Mouse (Mus musculus) hindbrain, embryonic 12.5 days (tissue): Measurements from ENCODE around the gene P4ha2. TPM values are rescaled to one million over a fixed set of nuclear protein-coding genes. Genes with fewer than 3 reads are reported as not detected.
A peak's percentile ranks its signal among the peaks of the same experiment; 100 is the strongest.

ENCODE experiments used
- ATAC-seq: fragments of 200-750 bp; cut with Nextera tagmentation; 2 replicates; pipeline ENCODE4 v1.8.0; 2017; ENCODE audit warnings: moderate TSS enrichment; ENCODE audit not compliant: low FRiP score
- H3K27ac ChIP-seq: fragments of 300-500 bp; sonication (generic); 2 replicates; pipeline ENCODE4 v1.5.1; 2016; ENCODE audit warnings: mild to moderate bottlenecking
- H3K27me3 ChIP-seq: fragments of 300-500 bp; sonication (generic); 2 replicates; pipeline ENCODE4 v1.6.1; 2016; ENCODE audit warnings: mild to moderate bottlenecking
- H3K36me3 ChIP-seq: fragments of 300-500 bp; sonication (generic); 2 replicates; pipeline ENCODE4 v1.6.1; 2016; ENCODE audit warnings: mild to moderate bottlenecking
- H3K4me1 ChIP-seq: fragments of 300-500 bp; sonication (generic); 2 replicates; pipeline ENCODE4 v1.6.1; 2016
- H3K4me2 ChIP-seq: fragments of 300-500 bp; sonication (generic); replicated peaks from 2 replicates; pipeline ENCODE4 v1.6.1; 2016; ENCODE audit warnings: mild to moderate bottlenecking
- H3K4me3 ChIP-seq: fragments of 300-500 bp; sonication (generic); 2 replicates; pipeline ENCODE4 v1.5.1; 2016; ENCODE audit warnings: mild to moderate bottlenecking
- H3K9ac ChIP-seq: fragments of 300-500 bp; sonication (generic); 2 replicates; pipeline ENCODE4 v1.6.1; 2016; ENCODE audit warnings: mild to moderate bottlenecking, moderate library complexity
- H3K9me3 ChIP-seq: fragments of 300-500 bp; sonication (generic); replicated peaks from 2 replicates; pipeline ENCODE4 v1.6.1; 2016; ENCODE audit warnings: mild to moderate bottlenecking
- WGBS: fragments of 180-500 bp; shearing (Covaris S2); methylation state at CpG from one replicate; pipeline ENCODE4 v1.1.7; 2016; 5-methylcytosine and 5-hydroxymethylcytosine counted together
- polyA plus RNA-seq: library from polyadenylated mRNA; unstranded; fragments of >200 nt; fragmentation: Nextera tagmentation; extraction: Ambion mirVana; gene quantifications from 2 replicates; pipeline ENCODE4 v1.2.1, GENCODE M21; 2016

The P4ha2 gene
- polyA plus RNA-seq, 1 experiment from 2014 or later, result 27.0 TPM

- H3K9ac ChIP-seq, result no peak overlapping the region
- no peaks in the 10 kb centered on the region for H3K27me3 ChIP-seq
- no peaks in the 10 kb centered on the region for H3K36me3 ChIP-seq
- H3K4me3 ChIP-seq, result no peak overlapping the region
- no peak for ATAC-seq
- no peak overlapping the region for H3K27ac ChIP-seq
- H3K4me2 ChIP-seq, result no peak overlapping the region
- 71% methylated on average over 7 of the region's 7 CpGs for WGBS
- 0 out of 2 replicates have a peak, but pooled peaks cover 8% of the 10 kb centered on the region for H3K4me1 ChIP-seq
- H3K9me3 ChIP-seq, result no peaks in the 10 kb centered on the region
Observed at GRCm38 (mm10) chr11:54092188-54092587, 7.7 kb upstream of the P4ha2 start.

GRCm38 (mm10) chr11:54093000-54093399, 6.9 kb upstream of the P4ha2 start:
- H3K9me3 ChIP-seq, result no peaks in the 10 kb centered on the region
- no peak for ATAC-seq
- WGBS, result 5% methylated on average over 3 of the region's 3 CpGs
- H3K36me3 ChIP-seq, result no peaks in the 10 kb centered on the region
- H3K27me3 ChIP-seq, result no peaks in the 10 kb centered on the region
- H3K27ac ChIP-seq, result no peak overlapping the region
- H3K4me1 ChIP-seq, result 0 out of 2 replicates have a peak, but pooled peaks cover 8% of the 10 kb centered on the region
- no peak overlapping the region for H3K9ac ChIP-seq
- H3K4me3 ChIP-seq, result no peak overlapping the region
- no peak overlapping the region for H3K4me2 ChIP-seq

- Histone ChIP-seq H3K4me2 (peak overlapping the region; percentile 97), H3K9me3 (no peaks in the 10 kb centered on the region)
Observed at GRCm38 (mm10) chr11:54100692-54101591, 1.0 kb downstream of the P4ha2 start.

GRCm38 (mm10) chr11:54101701-54102100, 1.8 kb downstream of the P4ha2 start:
- Histone ChIP-seq H3K4me1 (peaks cover 10% of the 10 kb centered on the region), H3K4me2 (peak overlapping the region; percentile 97), H3K4me3 (peak overlapping the region; percentile 55), H3K27ac (no peak overlapping the region), H3K9me3 (no peaks in the 10 kb centered on the region), H3K27me3 (peaks cover 24% of the 10 kb centered on the region), H3K36me3 (no peaks in the 10 kb centered on the region), H3K9ac (peak overlapping the region; percentile 69; the same call in 1 of the 2 replicates)
- no peak for ATAC-seq
- 70% methylated on average over 9 of the region's 9 CpGs for WGBS

More at GRCm38 (mm10) chr11:54100692-54101591, 1.0 kb downstream of the P4ha2 start:
- Histone ChIP-seq H3K36me3 (no peaks in the 10 kb centered on the region), H3K27me3 (peaks cover 24% of the 10 kb centered on the region), H3K4me1 (peaks cover 10% of the 10 kb centered on the region), H3K4me3 (peak overlapping the region; percentile 55), H3K27ac (no peak overlapping the region), H3K9ac (peak overlapping the region; percentile 69)
- ATAC-seq, result peak; percentile 87
- 1% methylated on average over 55 of the region's 83 CpGs for WGBS

GRCm38 (mm10) chr11:54102706-54103449, 3.0 kb downstream of the P4ha2 start:
- Histone ChIP-seq H3K9ac (no peak overlapping the region), H3K4me2 (no peak overlapping the region), H3K27me3 (peaks cover 24% of the 10 kb centered on the region), H3K27ac (no peak overlapping the region), H3K9me3 (no peaks in the 10 kb centered on the region), H3K4me3 (no peak overlapping the region), H3K4me1 (peaks cover 10% of the 10 kb centered on the region), H3K36me3 (no peaks in the 10 kb centered on the region)
- WGBS, result 71% methylated on average over 10 of the region's 10 CpGs
- ATAC-seq, result no peak

GRCm38 (mm10) chr11:54105011-54105410, 5.1 kb downstream of the P4ha2 start:
- peaks cover 17% of the 10 kb centered on the region for H3K27me3 ChIP-seq
- no peak overlapping the region for H3K9ac ChIP-seq
- H3K4me2 ChIP-seq, result no peak overlapping the region
- no peaks in the 10 kb centered on the region for H3K9me3 ChIP-seq
- H3K4me3 ChIP-seq, result no peak overlapping the region
- peaks cover 10% of the 10 kb centered on the region for H3K4me1 ChIP-seq
- no peaks in the 10 kb centered on the region for H3K36me3 ChIP-seq
- WGBS, result 92% methylated on average over 6 of the region's 6 CpGs
- H3K27ac ChIP-seq, result no peak overlapping the region
- ATAC-seq, result no peak

GRCm38 (mm10) chr11:54106676-54107075, 6.8 kb downstream of the P4ha2 start:
- Histone ChIP-seq H3K27me3 (peaks cover 12% of the 10 kb centered on the region), H3K4me1 (peaks cover 6% of the 10 kb centered on the region), H3K4me2 (no peak overlapping the region), H3K4me3 (no peak overlapping the region), H3K36me3 (no peaks in the 10 kb centered on the region), H3K9me3 (no peaks in the 10 kb centered on the region), H3K27ac (no peak overlapping the region), H3K9ac (no peak overlapping the region)
- ATAC-seq, result no peak
- 88% methylated on average over 3 of the region's 3 CpGs for WGBS

- Histone ChIP-seq H3K36me3 (no peaks in the 10 kb centered on the region), H3K4me1 (peaks cover 11% of the 10 kb centered on the region), H3K4me3 (no peak overlapping the region), H3K27me3 (peaks cover 8% of the 10 kb centered on the region), H3K4me2 (no peak overlapping the region), H3K9me3 (no peaks in the 10 kb centered on the region), H3K27ac (no peak overlapping the region), H3K9ac (no peak overlapping the region)
- 79% methylated on average over 7 of the region's 7 CpGs for WGBS
- ATAC-seq, result no peak
Observed at GRCm38 (mm10) chr11:54107239-54107638, 7.3 kb downstream of the P4ha2 start.

- Histone ChIP-seq H3K9me3 (no peaks in the 10 kb centered on the region), H3K4me1 (peaks cover 15% of the 10 kb centered on the region), H3K36me3 (no peaks in the 10 kb centered on the region), H3K4me2 (no peak overlapping the region), H3K4me3 (no peak overlapping the region), H3K27me3 (no peaks in the 10 kb centered on the region), H3K9ac (no peak overlapping the region), H3K27ac (no peak overlapping the region)
- ATAC-seq, result no peak
- 70% methylated on average over 3 of the region's 3 CpGs for WGBS
Observed at GRCm38 (mm10) chr11:54108131-54108530, 8.2 kb downstream of the P4ha2 start.

- Histone ChIP-seq H3K4me3 (no peak overlapping the region), H3K9ac (no peak overlapping the region), H3K36me3 (no peaks in the 10 kb centered on the region), H3K4me2 (no peak overlapping the region), H3K27ac (no peak overlapping the region), H3K9me3 (no peaks in the 10 kb centered on the region), H3K27me3 (no peaks in the 10 kb centered on the region), H3K4me1 (peaks cover 23% of the 10 kb centered on the region)
- 81% methylated on average over 5 of the region's 5 CpGs for WGBS
- no peak for ATAC-seq
Observed at GRCm38 (mm10) chr11:54108894-54109293, 9.0 kb downstream of the P4ha2 start.

- WGBS, result 85% methylated on average over 7 of the region's 7 CpGs
- no peak overlapping the region for H3K9ac ChIP-seq
- no peak overlapping the region for H3K4me3 ChIP-seq
- peaks cover 31% of the 10 kb centered on the region for H3K4me1 ChIP-seq
- no peak for ATAC-seq
- no peaks in the 10 kb centered on the region for H3K27me3 ChIP-seq
- H3K27ac ChIP-seq, result no peak overlapping the region
- H3K9me3 ChIP-seq, result no peaks in the 10 kb centered on the region
- no peaks in the 10 kb centered on the region for H3K36me3 ChIP-seq
- no peak overlapping the region for H3K4me2 ChIP-seq
Observed at GRCm38 (mm10) chr11:54111291-54111690, 11.4 kb downstream of the P4ha2 start.

GRCm38 (mm10) chr11:54111976-54112741, 12.3 kb downstream of the P4ha2 start:
- Histone ChIP-seq H3K4me1 (peaks cover 31% of the 10 kb centered on the region), H3K27me3 (no peaks in the 10 kb centered on the region), H3K4me2 (peak overlapping the region; percentile 26; the same call in 1 of the 2 replicates), H3K4me3 (no peak overlapping the region), H3K9ac (peak overlapping the region; percentile 20; the same call in 1 of the 2 replicates), H3K9me3 (no peaks in the 10 kb centered on the region), H3K27ac (peak overlapping the region; percentile 87), H3K36me3 (no peaks in the 10 kb centered on the region)
- no peak; the same call in 1 of the 2 replicates for ATAC-seq
- 72% methylated on average over 21 of the region's 21 CpGs for WGBS
